Mouse (Mus musculus) heart, embryonic 10.5 days (tissue): ENCODE data around the gene Gm16867. TPM values are rescaled to one million over a fixed set of nuclear protein-coding genes. Genes with fewer than 3 reads are reported as not detected.
"Not testable (repeated sequence)": the region's sequence is repeated elsewhere in the genome, so short reads cannot be mapped to it uniquely, and the experiment has no call there.

Experiments used
- DNase-seq: peaks from one replicate; pipeline ENCODE4 v3.0.0-alpha.2; 2017; ENCODE audit warnings: low spot score
- H3K27ac ChIP-seq: fragments of 300-500 bp; sonication (generic); 2 replicates; pipeline ENCODE4 v1.5.1; 2016; ENCODE audit warnings: mild to moderate bottlenecking
- H3K27me3 ChIP-seq: fragments of 300-500 bp; sonication (generic); 2 replicates; pipeline ENCODE4 v1.6.1; 2016; ENCODE audit warnings: mild to moderate bottlenecking; ENCODE audit not compliant: poor library complexity, insufficient read depth, severe bottlenecking
- H3K36me3 ChIP-seq: fragments of 300-500 bp; sonication (generic); 2 replicates; pipeline ENCODE4 v1.6.1; 2016; ENCODE audit warnings: mild to moderate bottlenecking, moderate library complexity
- H3K4me1 ChIP-seq: fragments of 300-500 bp; sonication (generic); 2 replicates; pipeline ENCODE4 v1.6.1; 2016; ENCODE audit warnings: mild to moderate bottlenecking
- H3K4me3 ChIP-seq: fragments of 300-500 bp; sonication (generic); 2 replicates; pipeline ENCODE4 v1.5.1; 2016; ENCODE audit warnings: mild to moderate bottlenecking, moderate library complexity
- H3K9me3 ChIP-seq: fragments of 300-500 bp; sonication (generic); 2 replicates; pipeline ENCODE4 v1.6.1; 2016; ENCODE audit warnings: mild to moderate bottlenecking, moderate library complexity
- WGBS: fragments of 180-500 bp; shearing (Covaris S2); methylation state at CpG from one replicate; pipeline ENCODE4 v1.1.7; 2016; 5-methylcytosine and 5-hydroxymethylcytosine counted together
- polyA plus RNA-seq: library from polyadenylated mRNA; unstranded; fragments of >200 nt; fragmentation: Nextera tagmentation; extraction: Ambion mirVana; gene quantifications from 2 replicates; pipeline ENCODE4 v1.2.1, GENCODE M21; 2016

The Gm16867 gene
- 0.42 and 0.46 TPM in 2 replicates for polyA plus RNA-seq

- H3K4me1 ChIP-seq, H3K9me3 ChIP-seq, H3K27ac ChIP-seq, H3K36me3 ChIP-seq, H3K27me3 ChIP-seq, DNase-seq, H3K4me3 ChIP-seq: not testable (repeated sequence)
- WGBS: no CpG with 5 or more reads among the region's 29 CpGs
Observed at GRCm38 (mm10) chr14:69503174-69503573, at the start of gene Gm16867. Gm16867 (minus strand) TSS chr14:69503362.

DNA sequence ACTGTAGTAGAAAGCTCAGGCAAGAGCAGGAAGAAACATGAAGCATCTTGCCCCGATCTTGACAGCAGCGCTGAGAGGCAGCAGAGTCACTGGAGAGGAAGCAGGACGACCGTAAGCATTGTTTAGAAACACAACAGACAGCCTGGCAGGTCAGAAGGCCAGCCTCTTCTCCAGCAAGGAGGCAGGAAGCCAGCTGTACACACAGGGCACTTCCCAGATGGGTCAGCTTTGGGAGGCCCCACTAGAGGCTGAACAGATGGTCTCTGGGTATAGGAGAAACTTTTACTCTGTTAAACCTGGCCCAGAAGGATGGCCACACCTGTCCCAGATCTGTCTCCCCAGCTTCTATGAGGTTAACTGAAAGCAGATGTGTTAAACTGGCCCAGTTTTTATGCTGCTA is 44.1 kb upstream of the Gm16867 start:
- not testable (repeated sequence) for H3K4me1 ChIP-seq, H3K9me3 ChIP-seq, H3K4me3 ChIP-seq, H3K27ac ChIP-seq, H3K36me3 ChIP-seq, H3K27me3 ChIP-seq, DNase-seq
- WGBS: no CpG with 5 or more reads among the region's 4 CpGs

DNA sequence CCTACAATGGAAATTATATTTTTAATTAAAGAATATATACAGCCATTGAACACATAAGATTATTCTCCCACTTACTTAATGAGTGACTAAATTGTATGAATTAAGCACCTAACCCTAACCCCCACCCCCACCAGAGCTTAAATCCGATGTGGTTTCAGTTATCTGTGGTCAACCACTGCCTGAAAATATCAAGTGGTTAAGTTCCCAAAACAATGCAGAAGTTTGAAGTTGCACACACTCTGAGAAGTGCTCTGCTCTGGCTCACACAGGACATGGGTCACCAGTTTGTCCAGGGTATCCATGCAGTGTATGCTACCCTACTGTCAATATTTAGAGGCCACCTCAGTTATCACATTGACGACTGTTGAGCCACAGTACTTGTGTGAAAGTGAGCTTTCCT is 41.9 kb upstream of the Gm16867 start:
- not testable (repeated sequence) for H3K4me3 ChIP-seq, H3K36me3 ChIP-seq, H3K4me1 ChIP-seq, DNase-seq, H3K27ac ChIP-seq, H3K9me3 ChIP-seq, H3K27me3 ChIP-seq
- no CpG with 5 or more reads among the region's 2 CpGs for WGBS

DNA sequence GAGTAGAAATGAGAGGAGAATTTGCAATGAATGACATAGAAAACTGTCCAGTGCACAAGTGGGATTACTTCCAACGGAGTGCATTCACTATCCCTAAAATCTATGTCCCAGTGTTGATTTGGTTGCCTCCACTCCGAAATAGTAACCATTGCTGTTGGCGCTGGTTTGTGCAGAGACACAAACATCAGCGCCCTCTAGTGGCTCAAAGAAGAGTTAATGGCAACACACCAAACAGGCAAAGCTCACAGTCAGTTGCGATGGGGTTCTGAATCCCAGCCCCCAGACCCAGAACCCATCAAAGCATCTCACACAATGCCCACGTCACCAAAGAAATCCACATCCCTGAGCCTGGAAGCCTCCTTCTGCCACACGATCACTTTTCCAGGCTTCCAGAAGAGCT is 40.9 kb upstream of the Gm16867 start:
- not testable (repeated sequence) for H3K4me1 ChIP-seq, H3K27me3 ChIP-seq, H3K9me3 ChIP-seq, H3K4me3 ChIP-seq, H3K36me3 ChIP-seq, H3K27ac ChIP-seq, DNase-seq
- no CpG with 5 or more reads among the region's 7 CpGs for WGBS

DNA sequence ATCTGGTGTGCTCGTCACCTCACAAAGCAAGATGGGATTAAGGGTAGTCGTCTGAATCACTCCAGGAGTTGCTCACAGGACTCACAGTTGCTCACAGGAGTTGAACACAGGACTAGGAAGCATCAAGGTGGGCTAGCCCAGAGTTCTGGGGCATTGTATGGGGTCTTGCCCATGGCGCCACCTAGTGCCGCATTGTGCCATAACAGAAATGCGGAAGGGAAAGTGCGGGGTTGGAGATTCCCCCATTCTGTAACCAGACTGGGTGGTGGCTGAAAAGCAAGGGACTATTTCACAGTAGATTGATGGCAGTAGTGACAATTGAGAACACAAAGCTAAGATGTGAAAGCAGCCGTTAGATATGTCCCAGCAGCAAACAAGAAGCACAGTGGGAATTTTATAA is 39.5 kb upstream of the Gm16867 start:
- H3K4me1 ChIP-seq, H3K27ac ChIP-seq, H3K9me3 ChIP-seq, DNase-seq, H3K36me3 ChIP-seq, H3K4me3 ChIP-seq, H3K27me3 ChIP-seq: not testable (repeated sequence)
- no CpG with 5 or more reads among the region's 7 CpGs for WGBS

DNA sequence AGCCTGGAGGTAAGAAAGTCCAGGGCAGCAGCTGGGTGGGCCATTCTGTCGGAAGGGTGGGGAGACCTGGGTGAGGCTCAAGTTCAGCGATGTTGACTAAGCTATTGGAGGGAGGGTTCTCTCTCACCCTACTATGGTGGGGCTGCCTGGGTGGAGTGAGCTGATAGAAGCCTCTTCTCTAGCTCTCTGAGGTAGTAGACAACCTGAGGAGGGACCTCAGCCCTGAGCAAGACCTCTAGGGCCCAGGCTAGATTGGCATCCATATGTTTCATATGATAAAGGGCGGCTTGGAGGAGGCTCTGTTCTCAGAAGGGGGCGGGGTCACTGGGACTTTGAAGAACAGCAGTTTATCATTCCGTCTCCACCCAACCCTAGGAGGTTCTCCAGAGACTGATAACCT is 37.0 kb upstream of the Gm16867 start:
- H3K9me3 ChIP-seq, H3K4me3 ChIP-seq, H3K36me3 ChIP-seq, DNase-seq, H3K27ac ChIP-seq, H3K27me3 ChIP-seq, H3K4me1 ChIP-seq: not testable (repeated sequence)
- no CpG with 5 or more reads among the region's 5 CpGs for WGBS

- DNase-seq, H3K36me3 ChIP-seq, H3K27ac ChIP-seq, H3K9me3 ChIP-seq, H3K4me3 ChIP-seq, H3K27me3 ChIP-seq, H3K4me1 ChIP-seq: not testable (repeated sequence)
- no CpG with 5 or more reads among the region's 7 CpGs for WGBS
Observed at GRCm38 (mm10) chr14:69536539-69536938, 33.4 kb upstream of the Gm16867 start.

GRCm38 (mm10) chr14:69526202-69526601 is 23.0 kb upstream of the Gm16867 start:
- H3K36me3 ChIP-seq, DNase-seq, H3K9me3 ChIP-seq, H3K4me3 ChIP-seq, H3K4me1 ChIP-seq, H3K27me3 ChIP-seq, H3K27ac ChIP-seq: not testable (repeated sequence)
- WGBS: no CpG with 5 or more reads among the region's 1 CpGs

- H3K36me3 ChIP-seq, H3K9me3 ChIP-seq, DNase-seq, H3K27ac ChIP-seq, H3K4me1 ChIP-seq, H3K27me3 ChIP-seq, H3K4me3 ChIP-seq: not testable (repeated sequence)
- WGBS: no CpG with 5 or more reads among the region's 1 CpGs
Observed at GRCm38 (mm10) chr14:69523001-69523400, 19.8 kb upstream of the Gm16867 start.

DNA sequence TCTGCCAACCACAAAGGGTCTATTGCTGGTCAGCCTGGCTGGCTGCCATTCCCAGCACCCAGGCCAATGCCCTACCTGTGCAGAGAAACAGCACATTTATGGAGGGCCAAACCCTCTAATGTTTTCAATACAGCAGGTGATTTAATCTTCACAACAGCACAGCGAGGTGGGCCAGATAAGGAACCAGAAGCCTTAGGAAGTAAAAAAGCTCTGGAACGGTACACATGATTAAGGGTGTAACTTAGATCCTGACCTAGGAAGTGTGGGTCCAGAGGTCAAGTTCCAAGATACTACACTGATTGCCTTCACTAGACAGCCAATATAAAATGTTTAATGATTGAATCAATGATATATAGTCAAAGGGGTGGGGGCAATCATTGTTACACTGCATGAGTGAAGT is 17.6 kb upstream of the Gm16867 start:
- not testable (repeated sequence) for H3K27me3 ChIP-seq, H3K27ac ChIP-seq
- no CpG with 5 or more reads among the region's 2 CpGs for WGBS

GRCm38 (mm10) chr14:69512449-69512848 is 9.3 kb upstream of the Gm16867 start, which contains the start of gene Gm27179:
Gm27179 (minus strand) TSS chr14:69512549.
- not testable (repeated sequence) for H3K4me1 ChIP-seq, H3K4me3 ChIP-seq, H3K9me3 ChIP-seq, H3K27me3 ChIP-seq, H3K36me3 ChIP-seq, DNase-seq, H3K27ac ChIP-seq
- no CpG with 5 or more reads among the region's 2 CpGs for WGBS

More for the DNA sequence above, 17.6 kb upstream of the Gm16867 start:
- H3K4me3 ChIP-seq, H3K9me3 ChIP-seq, DNase-seq, H3K36me3 ChIP-seq, H3K4me1 ChIP-seq: not testable (repeated sequence)

- no CpG with 5 or more reads among the region's 1 CpGs for WGBS
- DNase-seq, H3K4me3 ChIP-seq, H3K36me3 ChIP-seq, H3K4me1 ChIP-seq, H3K27me3 ChIP-seq, H3K9me3 ChIP-seq, H3K27ac ChIP-seq: not testable (repeated sequence)
Observed at GRCm38 (mm10) chr14:69507000-69507399, 3.8 kb upstream of the Gm16867 start.

- H3K9me3 ChIP-seq, DNase-seq, H3K4me1 ChIP-seq, H3K36me3 ChIP-seq, H3K27me3 ChIP-seq, H3K4me3 ChIP-seq, H3K27ac ChIP-seq: not testable (repeated sequence)
- WGBS: no CpG with 5 or more reads among the region's 73 CpGs
Observed at GRCm38 (mm10) chr14:69502440-69503150, 567 bp downstream of the Gm16867 start.

DNA sequence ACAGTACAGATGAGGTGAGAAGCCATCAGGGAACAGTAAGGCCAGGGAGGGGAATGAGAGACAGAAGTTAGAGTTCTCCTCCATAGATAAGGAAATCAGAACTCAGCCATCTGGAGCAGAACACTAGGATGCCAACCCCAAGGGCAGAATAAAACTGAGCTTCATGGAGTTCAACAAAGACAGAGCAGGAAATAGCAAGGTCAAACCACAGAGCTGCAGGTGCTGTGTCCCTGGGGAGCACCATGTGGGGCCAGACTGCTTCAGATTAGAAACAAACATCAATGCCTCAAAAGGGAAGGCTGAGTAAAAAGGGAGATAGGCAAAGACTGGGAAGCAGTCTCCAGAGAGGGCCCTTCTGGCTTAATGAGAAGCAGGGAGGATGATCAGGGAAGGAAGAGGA is 6.9 kb downstream of the Gm16867 start:
- H3K4me3 ChIP-seq: not testable (repeated sequence)

More for the DNA sequence above, 6.9 kb downstream of the Gm16867 start:
- not testable (repeated sequence) for H3K4me1 ChIP-seq, DNase-seq, H3K27me3 ChIP-seq, H3K36me3 ChIP-seq, H3K9me3 ChIP-seq, H3K27ac ChIP-seq
